Mouse (Mus musculus) NIH3T3 (cell line): ENCODE results near the gene Saxo1.

Source experiments
- DNase-seq: peaks from one replicate; pipeline ENCODE4 v3.0.0-alpha.2; 2012; ENCODE audit warnings: low read depth

The Saxo1 gene

GRCm38 (mm10) chr4:86422586-86422985 lies 135.5 kb downstream of the Saxo1 start:
- DNase-seq: no peak

GRCm38 (mm10) chr4:86416401-86417025 lies 141.6 kb downstream of the Saxo1 start:
- DNase-seq: peak; percentile 34

- DNase-seq: no peak
Observed at GRCm38 (mm10) chr4:86413388-86413787, 144.7 kb downstream of the Saxo1 start.

GRCm38 (mm10) chr4:86410946-86411345 lies 147.2 kb downstream of the Saxo1 start:
- DNase-seq: no peak

GRCm38 (mm10) chr4:86408421-86408820 lies 149.7 kb downstream of the Saxo1 start:
- no peak for DNase-seq

- DNase-seq: no peak
Observed at GRCm38 (mm10) chr4:86407200-86407527, 151.0 kb downstream of the Saxo1 start.

- no peak for DNase-seq
Observed at GRCm38 (mm10) chr4:86406501-86407199, 151.5 kb downstream of the Saxo1 start.

GRCm38 (mm10) chr4:86401116-86401515 lies 157.0 kb downstream of the Saxo1 start:
- no peak for DNase-seq

- no peak for DNase-seq
Observed at GRCm38 (mm10) chr4:86397470-86397869, 160.7 kb downstream of the Saxo1 start.

- peak; percentile 6 for DNase-seq
Observed at GRCm38 (mm10) chr4:86396672-86397288, 161.3 kb downstream of the Saxo1 start.

GRCm38 (mm10) chr4:86395636-86396035 lies 162.5 kb downstream of the Saxo1 start:
- DNase-seq: no peak
